Mouse (Mus musculus) heart, postnatal 0 days (tissue): ENCODE results near the gene AL732309.1. TPM values are rescaled to one million over a fixed set of nuclear protein-coding genes. Genes with fewer than 3 reads are reported as not detected.

ENCODE experiments used
- ATAC-seq: fragments of 200-750 bp; cut with Nextera tagmentation; 2 replicates; pipeline ENCODE4 v1.8.0; 2017; ENCODE audit warnings: low read depth, moderate number of reproducible peaks, moderate library complexity; ENCODE audit not compliant: insufficient read depth
- DNase-seq: peaks from one replicate; pipeline ENCODE4 v3.0.0-alpha.2; 2016; ENCODE audit warnings: low spot score
- H3K27ac ChIP-seq: fragments of 300-500 bp; sonication (generic); 2 replicates; pipeline ENCODE4 v1.5.1; 2014; ENCODE audit warnings: low read depth, mild to moderate bottlenecking
- H3K27me3 ChIP-seq: fragments of 300-500 bp; sonication (generic); 2 replicates; pipeline ENCODE4 v1.6.1; 2014; ENCODE audit warnings: low read length, mixed read lengths; ENCODE audit not compliant: control insufficient read depth, insufficient read depth
- H3K36me3 ChIP-seq: fragments of 300-500 bp; sonication (generic); replicated peaks from 2 replicates; pipeline ENCODE4 v1.6.1; 2014; ENCODE audit warnings: low read length, mixed read lengths; ENCODE audit not compliant: control insufficient read depth, insufficient read depth
- H3K4me1 ChIP-seq: fragments of 300-500 bp; sonication (generic); 2 replicates; pipeline ENCODE4 v1.6.1; 2014; ENCODE audit warnings: antibody characterized with exemption; ENCODE audit not compliant: control insufficient read depth, insufficient read depth
- H3K4me2 ChIP-seq: fragments of 300-500 bp; sonication (generic); 2 replicates; pipeline ENCODE4 v1.6.1; 2014; ENCODE audit warnings: low read depth, mild to moderate bottlenecking, low read length, moderate library complexity
- H3K4me3 ChIP-seq: fragments of 300-500 bp; sonication (generic); 2 replicates; pipeline ENCODE4 v1.5.1; 2014; ENCODE audit warnings: low read depth, low read length
- H3K9ac ChIP-seq: fragments of 300-500 bp; sonication (generic); replicated peaks from 2 replicates; pipeline ENCODE4 v1.6.1; 2014; ENCODE audit warnings: low read depth, low read length, mixed read lengths
- H3K9me3 ChIP-seq: fragments of 300-500 bp; sonication (generic); replicated peaks from 2 replicates; pipeline ENCODE4 v1.6.1; 2016; ENCODE audit warnings: low read length; ENCODE audit not compliant: control insufficient read depth
- CTCF ChIP-seq: IDR thresholded peaks from 2 replicates; pipeline ENCODE4 v1.5.1; 2016; ENCODE audit warnings: antibody characterized with exemption, control low read depth, low read depth
- EP300 ChIP-seq: IDR thresholded peaks from 2 replicates; pipeline ENCODE4 v1.6.1; 2016; ENCODE audit warnings: antibody characterized with exemption, low read depth
- WGBS: fragments of 180-500 bp; shearing (Covaris S2); extraction: QIAGEN DNeasy Blood & Tissue Kit; methylation state at CpG from one replicate; pipeline ENCODE4 v1.1.7; 2014; 5-methylcytosine and 5-hydroxymethylcytosine counted together
- polyA plus RNA-seq: library from polyadenylated mRNA; unstranded; fragments of >200 nt; fragmentation: Nextera tagmentation; extraction: Ambion mirVana; gene quantifications from 2 replicates; pipeline ENCODE4 v1.2.1, GENCODE M21; 2015
- total RNA-seq: library from RNA; depleted of rRNA; stranded (reverse); fragments of >200 nt; gene quantifications from 2 replicates; pipeline ENCODE4 v1.2.3, GENCODE M21; 2014; ENCODE audit warnings: low replicate concordance

Gene AL732309.1
- total and polyA plus RNA-seq, 2 experiments from 2014 or later: 0.97 to 4.8 TPM

DNA sequence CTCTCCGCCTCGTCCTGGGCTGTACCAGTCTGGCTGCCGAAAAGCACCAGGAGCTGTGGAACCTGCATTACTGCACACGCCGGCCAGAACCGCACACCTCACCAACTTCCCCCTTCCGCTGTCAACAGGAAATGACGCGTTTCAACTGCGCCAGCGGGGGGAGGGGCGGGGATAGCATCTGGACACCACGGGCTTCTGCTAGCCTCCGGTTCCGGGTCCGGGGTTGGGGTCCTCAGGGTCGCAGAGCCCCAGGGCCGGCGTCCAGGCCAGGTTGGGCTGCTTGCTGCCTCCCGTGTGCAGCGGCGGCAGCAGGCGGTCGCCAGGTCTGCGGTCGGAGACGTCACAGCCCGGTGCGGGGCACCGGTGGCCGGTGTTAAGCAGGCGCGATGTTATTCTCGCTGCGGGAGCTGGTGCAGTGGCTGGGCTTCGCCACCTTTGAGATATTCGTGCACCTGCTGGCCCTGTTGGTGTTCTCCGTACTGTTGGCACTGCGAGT is 8.7 kb upstream of the AL732309.1 start, which contains the start of gene Tmem203:
TSS of gene Tmem203 (plus strand) at position 156 of the 496 bp plus-strand sequence.
- TF ChIP-seq CTCF (no peak), EP300 (peak; percentile 74)
- Histone ChIP-seq H3K4me3 (peak within 1 kb of the TSS; percentile 93), H3K9me3 (no peaks in the 10 kb centered on the region), H3K4me2 (peak within 1 kb of the TSS; percentile 93), H3K4me1 (peaks cover 6% of the 10 kb centered on the region), H3K27ac (peak within 1 kb of the TSS; percentile 85), H3K9ac (peak within 1 kb of the TSS; percentile 89), H3K27me3 (no peaks in the 10 kb centered on the region), H3K36me3 (peaks cover 30% of the 10 kb centered on the region)
- ATAC-seq (peak; percentile 92), DNase-seq (peak; percentile 86)
- WGBS: under 1% methylated on average over 38 of the region's 39 CpGs

DNA sequence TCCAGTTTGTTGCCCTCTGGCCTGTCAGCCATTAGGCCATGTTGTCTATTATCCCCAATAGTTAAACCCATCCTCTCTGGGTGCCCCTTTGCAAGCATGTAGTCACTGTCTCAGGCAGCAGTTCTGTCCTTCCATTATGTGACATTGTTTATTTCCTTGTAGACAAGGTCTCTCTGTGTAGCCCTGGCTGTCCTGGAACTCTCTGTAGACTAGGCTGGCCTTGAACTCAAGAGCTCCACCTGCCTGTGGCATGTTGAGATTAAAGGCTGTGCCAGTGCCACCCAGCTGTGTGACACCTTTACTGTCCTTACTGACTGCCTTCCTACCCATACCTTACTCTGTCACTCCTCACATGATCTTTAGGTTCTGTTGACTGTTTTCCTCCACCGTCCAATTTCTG is 5.7 kb upstream of the AL732309.1 start:
- peaks cover 43% of the 10 kb centered on the region for H3K36me3 ChIP-seq

DNA sequence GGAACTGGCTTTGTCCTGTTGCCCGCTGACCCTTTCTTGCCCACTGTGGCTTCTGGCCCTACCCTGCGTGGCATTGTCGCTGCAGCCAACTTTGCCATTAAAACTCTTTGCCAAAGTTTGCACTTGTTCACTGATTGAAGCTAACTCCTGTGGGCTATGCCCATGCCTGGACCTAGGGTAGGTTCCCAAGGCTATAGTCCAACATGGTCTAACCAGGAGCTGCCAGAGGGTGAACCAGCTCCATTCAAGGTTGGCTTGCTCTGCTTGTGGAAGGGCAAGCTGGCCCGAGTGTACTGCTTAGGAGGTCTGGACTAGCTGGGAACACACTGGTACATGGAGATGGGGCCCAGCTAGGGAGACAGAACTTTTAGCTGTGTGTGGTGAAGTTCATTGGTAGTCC is 2.5 kb downstream of the AL732309.1 start:
- no peak for DNase-seq
- WGBS: 87% methylated on average over 4 of the region's 4 CpGs
- ATAC-seq: no peak
- no peak overlapping the region for H3K27ac ChIP-seq
- peaks cover 40% of the 10 kb centered on the region for H3K27me3 ChIP-seq
- H3K4me1 ChIP-seq: peaks cover 7% of the 10 kb centered on the region
- no peak overlapping the region for H3K4me3 ChIP-seq
- H3K36me3 ChIP-seq: peaks cover 4% of the 10 kb centered on the region
- TF ChIP-seq CTCF (no peak), EP300 (no peak)
- no peak overlapping the region for H3K4me2 ChIP-seq
- H3K9me3 ChIP-seq: no peaks in the 10 kb centered on the region
- no peak overlapping the region for H3K9ac ChIP-seq

More for the DNA sequence above, 5.7 kb upstream of the AL732309.1 start:
- no peak for TF ChIP-seq EP300
- TF ChIP-seq CTCF: peak; percentile 22
- Histone ChIP-seq H3K27me3 (no peaks in the 10 kb centered on the region), H3K9ac (no peak overlapping the region), H3K27ac (no peak overlapping the region), H3K9me3 (no peaks in the 10 kb centered on the region), H3K4me1 (peaks cover 6% of the 10 kb centered on the region), H3K4me2 (no peak overlapping the region), H3K4me3 (no peak overlapping the region)
- DNase-seq (no peak), ATAC-seq (no peak)
- WGBS: 88% methylated on average over 1 of the region's 1 CpGs

DNA sequence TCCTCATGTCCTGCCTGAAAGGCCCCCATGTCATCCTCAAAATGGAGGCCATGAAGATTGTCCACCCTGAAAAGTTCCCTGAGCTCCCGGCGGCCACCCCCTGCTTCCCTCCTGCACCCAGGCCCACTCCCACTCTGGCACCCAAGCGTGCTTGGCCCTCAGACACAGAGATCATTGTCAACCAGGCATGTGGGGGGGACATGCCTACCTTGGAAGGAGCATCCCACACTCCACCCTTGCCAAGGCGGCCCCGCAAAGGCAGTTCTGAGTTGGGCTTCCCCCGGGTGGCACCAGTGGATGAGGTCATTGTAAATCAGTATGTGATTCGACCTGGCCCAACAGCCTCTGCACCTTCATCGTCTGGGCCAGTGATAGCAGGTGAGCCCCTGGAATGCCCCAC is 3.3 kb downstream of the AL732309.1 start:
- TF ChIP-seq CTCF (no peak), EP300 (no peak)
- H3K27me3 ChIP-seq: peaks cover 43% of the 10 kb centered on the region
- no peak overlapping the region for H3K4me2 ChIP-seq
- WGBS: 60% methylated on average over 8 of the region's 8 CpGs
- peaks cover 7% of the 10 kb centered on the region for H3K4me1 ChIP-seq
- no peaks in the 10 kb centered on the region for H3K36me3 ChIP-seq
- no peak overlapping the region for H3K4me3 ChIP-seq
- DNase-seq: no peak
- H3K27ac ChIP-seq: no peak overlapping the region
- H3K9ac ChIP-seq: no peak overlapping the region
- no peak for ATAC-seq
- H3K9me3 ChIP-seq: no peaks in the 10 kb centered on the region

DNA sequence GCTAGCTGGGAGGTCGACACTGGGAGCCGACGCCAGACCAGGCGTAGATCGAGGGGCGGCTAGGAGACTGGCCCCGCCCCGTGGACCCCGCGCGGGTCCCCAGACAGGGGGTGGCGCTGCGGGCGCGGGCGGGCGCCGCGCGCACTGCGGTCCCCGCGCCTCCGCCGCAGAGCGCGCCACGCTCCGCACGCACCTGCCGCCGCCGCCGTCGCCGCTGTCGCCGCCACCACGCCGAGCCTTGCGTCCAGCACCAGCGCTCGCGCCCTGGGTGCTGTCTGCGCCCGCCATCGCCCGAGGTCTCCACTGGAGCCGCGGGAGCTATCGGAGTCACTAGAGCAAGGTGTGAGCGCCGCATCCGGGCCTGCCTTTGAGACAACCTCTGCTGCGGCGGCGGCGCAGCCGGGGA is 4.6 kb downstream of the AL732309.1 start, which contains the start of the genes Rnf208 and Cysrt1:
TSS of gene Rnf208 (plus strand) at position 155 of the 406 bp plus-strand sequence.
TSS of gene Cysrt1 (minus strand) at position 352 of the 406 bp plus-strand sequence.
- DNase-seq (no peak), ATAC-seq (no peak)
- H3K4me2 ChIP-seq: peak within 1 kb of the TSS; percentile 66
- peak within 1 kb of the TSS; percentile 41 for H3K4me3 ChIP-seq
- H3K4me1 ChIP-seq: peaks cover 7% of the 10 kb centered on the region
- no peaks in the 10 kb centered on the region for H3K9me3 ChIP-seq
- peaks cover 43% of the 10 kb centered on the region for H3K27me3 ChIP-seq
- H3K27ac ChIP-seq: no peak within 1 kb of the TSS
- H3K9ac ChIP-seq: 0 out of 2 replicates have a peak within 1 kb of the TSS, but pooled peaks have one; percentile 7
- under 1% methylated on average over 16 of the region's 59 CpGs for WGBS
- no peak for TF ChIP-seq CTCF
- no peak for TF ChIP-seq EP300
- no peaks in the 10 kb centered on the region for H3K36me3 ChIP-seq

DNA sequence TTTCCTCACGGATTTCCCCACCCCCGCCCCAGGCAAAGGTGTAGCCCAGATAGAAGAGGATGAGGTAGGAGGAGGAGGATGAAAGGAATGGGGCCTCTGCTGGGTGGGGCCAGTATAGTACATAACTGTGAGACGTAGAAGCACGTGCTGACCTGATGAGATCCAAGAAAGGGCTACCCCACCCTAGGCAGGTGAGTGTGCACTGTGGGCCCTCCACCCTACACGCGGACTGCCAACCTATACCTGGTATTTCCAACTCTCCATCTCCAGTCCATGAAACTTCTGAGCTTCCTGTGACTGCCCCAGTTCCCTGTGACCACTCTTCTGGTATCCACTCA is 5.3 kb downstream of the AL732309.1 start:
- peaks cover 7% of the 10 kb centered on the region for H3K4me1 ChIP-seq
- ATAC-seq (0 out of 2 replicates have a peak, but pooled peaks have one; percentile 7), DNase-seq (no peak)
- no peak for TF ChIP-seq EP300
- TF ChIP-seq CTCF: no peak
- no peaks in the 10 kb centered on the region for H3K9me3 ChIP-seq
- peaks cover 43% of the 10 kb centered on the region for H3K27me3 ChIP-seq
- peak overlapping the region; percentile 41 for H3K4me3 ChIP-seq
- 24% methylated on average over 6 of the region's 6 CpGs for WGBS
- peak overlapping the region; percentile 66 for H3K4me2 ChIP-seq
- no peak overlapping the region for H3K27ac ChIP-seq
- H3K36me3 ChIP-seq: no peaks in the 10 kb centered on the region
- H3K9ac ChIP-seq: no peak overlapping the region
